Mouse (Mus musculus): ENCODE measurements around the gene Cd93. TPM values are rescaled to one million over a fixed set of nuclear protein-coding genes. Genes with fewer than 3 reads are reported as not detected.

Gene Cd93
- total RNA-seq, 2 experiments from 2014 or later, result 48.5 to 61.8 TPM

DNA sequence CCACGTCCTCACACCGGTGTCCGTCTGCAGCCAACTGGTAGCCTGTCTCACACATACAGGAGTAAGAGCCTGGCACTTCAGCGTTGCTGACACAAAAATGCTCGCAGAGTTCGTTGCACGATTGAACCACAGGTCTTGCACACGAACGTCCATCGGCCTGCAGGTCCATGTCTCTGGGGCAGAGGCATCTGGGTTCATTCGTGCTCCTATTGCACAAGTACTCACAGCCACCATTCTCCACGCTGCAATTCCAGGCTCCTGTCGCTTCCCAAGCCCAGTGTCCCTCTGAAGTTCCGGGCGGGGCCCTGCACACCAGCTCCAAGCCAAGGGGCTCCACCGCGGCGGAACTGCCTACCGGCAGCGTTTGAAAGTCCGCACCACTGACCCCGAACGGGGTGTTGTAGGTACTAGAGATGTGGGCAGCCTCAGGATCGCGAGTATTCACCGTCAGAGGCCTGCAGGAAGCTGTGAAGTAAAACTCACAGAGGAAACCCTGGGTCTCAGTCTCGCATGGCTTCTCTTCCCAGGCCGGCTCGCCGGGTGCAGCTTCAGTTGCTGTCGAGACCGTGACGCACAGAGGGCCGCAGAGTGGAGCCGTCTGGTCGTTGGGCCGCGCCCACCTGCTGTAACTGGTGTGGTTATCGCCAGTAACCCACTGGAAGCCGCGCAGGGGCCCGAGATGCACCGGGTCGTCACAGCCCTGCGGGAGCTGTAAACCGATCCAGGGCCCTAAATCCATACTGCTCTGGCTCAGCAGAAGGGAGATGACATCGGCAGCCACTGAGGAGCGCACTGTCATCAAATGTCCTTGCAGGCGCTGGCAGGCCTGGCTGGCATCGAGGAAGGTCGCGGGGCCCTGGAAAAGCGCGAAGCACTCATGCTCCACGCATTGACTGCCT, 36.1 kb downstream of the Cd93 start:
- peak; percentile 43 for ATAC-seq (ENCODE audit: poor library complexity, severe bottlenecking)

DNA sequence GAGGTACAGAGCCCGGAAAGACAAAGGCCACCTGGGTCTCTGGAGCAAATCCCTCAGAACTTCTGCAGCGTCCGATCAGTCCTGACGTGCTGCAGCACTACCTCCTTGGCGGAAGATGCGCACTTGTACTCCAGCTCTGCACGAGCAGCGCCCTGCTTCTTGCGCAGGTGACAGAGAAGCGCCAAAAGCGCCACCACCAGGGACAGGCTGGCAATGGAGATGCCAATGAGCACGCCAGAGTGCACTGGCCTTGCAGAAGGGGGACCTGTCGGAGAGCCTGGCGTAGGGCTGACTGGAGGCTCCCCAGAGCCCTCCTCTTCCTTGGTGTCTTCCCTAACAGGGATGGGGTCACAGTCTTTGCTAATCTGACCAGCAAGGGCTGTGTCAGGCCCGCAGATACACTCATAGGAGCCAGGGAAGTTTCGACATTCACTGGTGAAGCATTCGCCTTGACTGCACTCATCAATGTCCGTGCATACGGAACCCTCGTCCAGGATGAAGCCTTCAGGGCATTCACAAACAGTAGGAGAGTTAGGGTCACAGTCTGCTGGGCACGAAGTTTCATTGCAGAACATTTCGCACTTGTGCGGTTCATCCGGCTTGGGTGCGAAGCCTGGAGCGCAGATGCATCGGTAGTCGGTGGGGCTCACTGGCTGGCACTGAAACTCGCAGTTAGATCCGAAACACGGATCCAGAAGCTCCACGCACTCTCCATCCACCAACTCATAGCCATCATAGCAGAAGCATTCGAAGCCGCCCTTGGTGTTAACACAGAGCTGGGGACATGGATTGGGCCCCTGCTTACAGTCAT, 37.0 kb downstream of the Cd93 start:
- peak; percentile 39 for ATAC-seq (ENCODE audit: poor library complexity, severe bottlenecking)

DNA sequence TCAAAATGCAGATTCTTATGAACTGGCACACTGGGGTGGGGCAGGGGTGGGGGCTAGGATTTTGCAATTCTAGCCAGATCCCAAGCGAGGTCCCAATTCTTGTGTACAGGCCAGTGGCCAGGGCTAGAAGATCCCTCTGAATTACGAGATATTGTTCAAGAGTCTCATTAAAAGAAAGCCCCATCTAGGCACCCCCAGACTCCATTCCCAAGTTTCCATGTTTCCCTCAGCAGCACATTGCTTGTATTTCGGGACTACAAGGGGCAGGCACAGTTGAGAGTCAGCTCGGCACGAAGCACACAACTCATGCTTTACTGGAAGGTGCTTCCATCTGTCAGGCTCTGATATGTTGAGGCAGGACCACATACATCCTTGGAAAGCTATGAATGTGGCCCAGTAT, 38.5 kb downstream of the Cd93 start:
- no peak for ATAC-seq (ENCODE audit: poor library complexity, severe bottlenecking)

DNA sequence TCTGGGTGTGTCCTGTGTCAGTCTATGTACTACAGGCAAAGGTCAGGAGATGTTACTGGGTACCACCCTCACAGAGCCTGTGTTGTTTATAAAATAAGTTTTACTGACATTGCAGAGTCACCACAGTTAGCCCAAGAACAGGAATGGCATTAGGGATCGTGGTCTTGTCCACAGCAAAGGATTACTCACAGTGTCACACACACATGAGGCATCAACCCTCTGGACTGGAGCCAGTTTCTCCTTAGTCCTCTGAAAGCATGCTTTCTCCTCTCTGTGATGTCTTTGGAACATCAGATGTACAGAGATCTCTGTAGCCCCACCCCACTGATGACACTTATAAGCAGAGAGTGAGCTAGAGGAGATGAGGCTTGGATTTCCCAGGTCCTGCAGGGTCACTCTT, 41.1 kb downstream of the Cd93 start:
- ATAC-seq (ENCODE audit: poor library complexity, severe bottlenecking), result no peak

DNA sequence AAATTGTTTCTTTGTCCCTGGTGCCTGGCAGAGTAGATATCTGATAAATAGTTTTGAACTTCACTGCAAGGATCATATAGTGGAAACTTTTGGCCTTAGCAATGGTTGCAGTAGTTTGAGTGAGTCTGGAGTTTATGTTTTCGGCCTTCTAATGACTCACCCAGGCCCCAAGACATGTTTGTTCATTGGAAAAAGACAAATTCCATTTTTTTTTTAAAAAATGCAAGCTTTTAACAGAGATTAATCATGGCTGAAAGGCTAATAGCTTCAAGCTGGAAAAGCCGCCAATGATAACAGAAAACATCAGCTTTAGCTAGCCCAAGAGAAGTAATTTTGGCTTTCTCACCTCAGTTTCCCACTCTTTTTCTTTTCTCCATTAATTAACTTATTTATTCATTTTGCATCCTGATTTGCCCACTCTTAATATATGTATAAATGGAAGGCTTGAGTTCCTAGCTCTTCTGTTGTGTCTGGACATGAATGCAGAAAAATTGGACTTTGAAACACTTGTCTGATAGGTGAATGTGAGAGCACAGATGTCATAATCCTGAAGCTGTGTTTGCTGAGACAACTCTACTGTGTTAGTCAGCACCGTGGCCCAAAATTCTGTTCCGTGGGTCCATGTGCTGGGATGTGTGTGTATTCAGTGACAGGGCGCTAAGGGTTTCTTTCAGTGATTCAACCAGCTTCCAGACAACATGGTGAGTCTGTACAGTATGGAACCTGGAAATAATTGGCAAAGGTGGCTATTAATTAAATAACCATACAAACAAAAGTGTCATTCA, 44.3 kb downstream of the Cd93 start:
- ATAC-seq (ENCODE audit: poor library complexity, severe bottlenecking), result no peak

DNA sequence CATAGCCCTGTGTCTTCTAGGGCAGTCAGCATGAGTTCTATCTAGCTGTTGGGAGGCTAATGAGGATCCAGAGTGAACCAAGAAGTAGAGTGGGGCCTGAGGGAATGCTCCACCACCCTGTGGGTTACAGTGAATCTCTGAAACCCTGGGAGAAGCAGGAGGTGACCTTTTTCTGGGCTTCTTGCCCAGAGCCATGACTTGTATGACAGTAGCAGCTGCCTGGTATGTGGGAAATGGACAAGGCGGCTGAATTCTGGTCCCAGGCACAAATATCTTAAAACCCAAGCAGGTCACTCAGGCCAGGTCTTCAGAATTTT, 45.6 kb downstream of the Cd93 start:
- peak; percentile 0; the same call in 1 of the 2 replicates for ATAC-seq (ENCODE audit: poor library complexity, severe bottlenecking)

DNA sequence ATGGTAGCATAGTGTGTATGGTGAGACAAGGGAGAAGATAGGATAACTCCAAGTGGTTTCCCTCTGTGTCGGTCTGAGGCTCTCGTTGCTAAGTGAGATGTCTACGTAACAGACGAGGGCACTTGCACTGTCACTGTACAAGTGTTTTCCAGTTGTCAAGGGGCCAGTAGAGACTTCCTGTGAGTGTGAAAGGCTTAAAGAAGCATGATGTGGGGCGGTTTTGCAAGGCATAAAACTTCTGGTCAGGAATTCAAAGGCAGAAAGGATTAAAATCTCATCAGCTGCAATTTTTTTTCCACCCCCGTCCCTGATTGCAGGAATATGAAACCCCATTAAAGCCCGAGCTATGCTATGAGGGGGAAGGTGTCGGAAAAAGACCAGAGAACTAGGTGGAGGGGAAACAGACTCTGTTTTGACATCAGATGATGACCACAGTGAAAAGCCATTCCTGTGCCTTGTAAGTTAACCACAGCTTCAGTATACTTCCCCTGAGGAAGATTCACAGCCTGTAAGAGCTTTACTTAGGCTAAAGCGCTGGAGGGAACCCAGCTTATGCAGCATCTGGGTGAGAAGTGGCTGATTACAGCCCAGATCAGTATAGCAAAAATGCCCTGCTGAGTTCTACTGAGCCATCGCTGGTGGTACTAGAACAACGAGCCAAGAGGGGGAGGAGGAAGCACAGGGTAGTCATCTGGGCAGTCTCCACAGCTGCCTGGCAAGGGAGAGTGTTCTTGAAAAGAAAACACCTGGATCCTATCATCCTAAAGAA, 46.2 kb downstream of the Cd93 start:
- peak; percentile 59 for ATAC-seq (ENCODE audit: poor library complexity, severe bottlenecking)

DNA sequence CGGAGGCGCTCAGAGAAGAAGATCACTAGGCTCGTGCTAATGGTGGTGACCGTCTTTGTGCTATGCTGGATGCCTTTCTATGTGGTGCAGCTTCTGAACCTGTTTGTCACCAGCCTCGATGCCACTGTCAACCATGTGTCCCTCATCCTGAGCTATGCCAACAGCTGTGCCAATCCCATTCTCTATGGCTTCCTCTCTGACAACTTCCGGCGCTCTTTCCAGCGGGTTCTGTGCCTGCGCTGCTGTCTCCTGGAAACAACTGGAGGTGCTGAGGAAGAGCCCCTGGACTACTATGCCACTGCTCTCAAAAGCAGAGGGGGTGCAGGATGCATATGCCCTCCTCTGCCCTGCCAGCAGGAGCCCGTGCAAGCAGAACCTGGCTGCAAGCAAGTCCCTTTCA, 47.2 kb downstream of the Cd93 start:
- ATAC-seq (ENCODE audit: poor library complexity, severe bottlenecking), result no peak

DNA sequence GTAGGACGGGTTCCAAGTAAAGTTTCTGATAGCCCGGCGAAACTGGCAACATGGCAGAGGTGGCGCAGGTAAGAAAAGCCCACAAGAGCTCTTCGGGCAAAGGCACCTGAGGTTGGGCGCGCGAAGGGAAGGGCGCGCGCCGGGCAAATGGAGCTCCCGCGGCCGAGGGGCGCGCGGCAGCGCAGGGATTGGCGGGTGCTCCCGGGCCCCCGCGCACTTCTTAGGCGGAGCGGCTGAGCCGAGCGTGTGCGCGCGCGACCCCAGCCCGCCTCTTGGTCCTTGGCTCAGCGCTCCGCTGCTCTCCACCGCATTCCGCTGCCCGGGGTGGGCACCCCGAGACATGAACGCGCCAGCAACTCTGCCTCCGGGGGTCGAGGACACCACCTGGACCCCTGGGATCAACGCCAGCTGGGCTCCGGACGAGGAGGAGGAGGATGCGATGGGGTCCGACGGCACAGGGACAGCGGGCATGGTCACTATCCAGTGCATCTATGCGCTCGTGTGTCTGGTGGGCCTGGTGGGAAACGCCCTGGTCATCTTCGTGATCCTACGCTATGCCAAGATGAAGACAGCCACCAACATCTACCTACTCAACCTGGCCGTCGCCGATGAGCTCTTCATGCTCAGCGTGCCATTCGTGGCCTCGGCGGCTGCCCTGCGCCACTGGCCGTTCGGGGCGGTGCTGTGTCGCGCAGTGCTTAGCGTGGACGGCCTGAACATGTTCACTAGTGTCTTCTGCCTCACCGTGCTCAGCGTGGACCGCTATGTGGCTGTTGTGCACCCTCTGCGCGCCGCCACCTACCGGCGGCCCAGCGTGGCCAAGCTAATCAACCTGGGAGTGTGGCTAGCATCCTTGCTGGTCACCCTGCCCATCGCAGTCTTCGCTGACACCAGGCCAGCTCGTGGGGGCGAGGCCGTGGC, 48.0 kb downstream of the Cd93 start, which contains the start of gene Sstr4:
Gene Sstr4, plus strand, starts transcription at position 214 of the 921 bp plus-strand sequence.
- ATAC-seq (ENCODE audit: poor library complexity, severe bottlenecking), result peak; percentile 58

DNA sequence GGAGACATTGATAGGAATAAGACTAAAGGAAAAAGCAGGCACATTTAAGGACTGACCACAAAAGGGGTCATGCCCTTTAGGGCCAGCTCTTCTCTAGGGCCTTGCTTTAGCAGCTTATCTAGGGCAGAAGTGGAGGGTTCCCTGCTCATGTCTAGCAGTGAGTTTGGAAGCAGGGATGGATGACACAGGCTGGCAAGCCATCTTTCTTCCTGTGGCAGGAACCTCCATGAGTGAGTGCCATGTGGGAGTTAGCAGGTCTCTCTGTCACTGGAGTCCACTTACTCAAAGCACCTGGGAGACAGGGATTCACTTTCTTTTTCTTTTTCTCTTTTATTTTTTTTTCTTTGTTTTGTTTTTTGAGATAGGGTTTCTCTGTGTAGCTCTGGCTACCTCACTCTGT, 49.5 kb downstream of the Cd93 start:
- ATAC-seq (ENCODE audit: poor library complexity, severe bottlenecking), result no peak

DNA sequence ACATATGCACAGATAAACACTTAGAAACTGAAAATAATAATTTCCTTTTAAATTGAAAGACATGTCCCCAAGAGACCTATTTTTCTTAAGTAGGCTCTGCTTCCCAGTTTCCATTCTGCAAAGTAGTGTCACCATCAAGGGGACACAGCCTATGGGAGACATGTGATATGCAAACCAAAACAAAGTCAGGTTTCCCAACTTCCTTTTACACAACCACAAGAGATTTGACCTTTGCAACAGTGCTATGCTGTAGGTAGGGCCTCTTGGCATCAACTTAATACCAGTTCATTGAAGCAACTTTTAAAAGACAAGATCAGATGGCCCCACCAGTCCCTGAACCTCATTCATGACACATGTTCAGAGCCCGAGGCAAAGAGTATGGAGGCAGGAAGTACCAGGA, 50.2 kb downstream of the Cd93 start:
- ATAC-seq (ENCODE audit: poor library complexity, severe bottlenecking), result peak; percentile 55

DNA sequence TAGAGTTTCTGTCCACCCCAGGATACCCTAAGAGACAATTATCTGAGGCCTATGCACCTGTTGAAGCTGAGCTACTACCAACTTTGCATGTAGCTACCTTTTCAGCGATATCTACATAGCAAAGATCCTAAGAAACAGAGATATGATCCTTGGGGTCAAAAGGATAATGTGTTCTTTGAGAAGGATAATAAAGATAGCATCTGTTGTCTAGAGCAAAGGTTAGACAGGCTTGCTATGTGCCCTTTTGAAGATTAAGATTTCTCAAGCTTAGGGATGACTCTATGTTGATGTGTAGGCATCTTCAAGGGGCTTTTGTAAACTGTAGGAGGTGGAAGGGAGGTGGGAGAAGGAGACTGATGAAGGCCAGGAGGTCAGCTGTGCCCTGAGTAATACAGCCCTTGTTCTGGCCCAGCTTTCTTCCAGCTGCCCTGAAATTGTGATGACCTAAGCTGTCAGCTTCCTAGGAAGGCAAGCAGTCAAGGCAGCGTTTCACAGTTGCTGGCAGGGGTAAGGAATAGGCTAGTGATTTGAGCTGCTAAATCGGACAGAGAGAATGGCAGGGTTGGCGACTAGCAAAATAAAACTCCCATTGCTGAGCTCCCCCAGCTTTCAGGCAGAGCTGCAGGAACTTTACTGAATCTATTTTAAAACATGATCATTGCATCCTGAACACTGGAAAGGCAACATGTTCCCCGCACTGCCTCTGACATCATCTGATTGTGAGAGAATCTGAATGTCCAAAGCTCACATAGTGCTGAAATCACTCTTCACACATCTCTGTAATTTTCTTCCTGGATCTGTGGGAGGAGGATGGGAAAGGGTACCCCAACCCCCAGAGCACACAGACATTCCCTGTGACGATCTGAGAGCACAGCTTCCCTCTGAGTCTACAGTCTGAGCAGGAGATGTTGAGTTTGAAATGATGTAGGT, 55.4 kb downstream of the Cd93 start:
- no peak for ATAC-seq (ENCODE audit: poor library complexity, severe bottlenecking)

DNA sequence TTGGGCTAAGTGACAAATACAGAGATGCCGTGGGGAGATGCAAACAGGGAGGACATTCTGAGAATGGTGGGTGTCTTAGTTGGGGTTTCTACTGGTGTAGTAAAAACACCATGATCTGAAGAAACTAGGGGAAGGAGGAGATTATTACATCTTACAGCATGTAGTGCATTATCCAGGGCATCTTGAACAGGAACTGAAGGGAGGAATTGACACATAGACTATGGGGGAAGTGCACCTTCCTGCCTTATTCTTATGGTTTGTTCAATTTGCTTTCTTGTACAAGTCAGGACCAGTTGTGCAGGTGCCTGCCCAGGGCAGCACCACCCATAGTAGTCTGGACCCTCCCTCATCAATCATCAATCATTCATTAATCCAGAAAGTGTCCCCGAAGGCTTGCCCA, 56.4 kb downstream of the Cd93 start:
- ATAC-seq (ENCODE audit: poor library complexity, severe bottlenecking), result peak; percentile 84

Other genes with a start within 250 kb of the Cd93 start
- 0.80 TPM in 1 of 2 replicates, not detected in the other for gene Sstr4, start 48.2 kb downstream of the Cd93 start, total RNA-seq (2015)
- 1.5 TPM in 1 of 2 replicates, not detected in the other for gene Sstr4, start 48.2 kb downstream of the Cd93 start, total RNA-seq (2017)
- gene Thbd, start 35.4 kb downstream of the Cd93 start, total RNA-seq (2015), result 31.0 and 33.5 TPM in 2 replicates
- gene Thbd, start 35.4 kb downstream of the Cd93 start, total RNA-seq (2017), result 31.1 and 31.3 TPM in 2 replicates
- gene Nxt1, start 229.0 kb upstream of the Cd93 start, total RNA-seq (2015), result 66.4 and 80.3 TPM in 2 replicates
- gene Nxt1, start 229.0 kb upstream of the Cd93 start, total RNA-seq (2017), result 26.9 and 39.4 TPM in 2 replicates
- 10.7 and 14.5 TPM in 2 replicates for gene Gzf1, start 237.5 kb upstream of the Cd93 start, total RNA-seq (2015)
- gene Gzf1, start 237.5 kb upstream of the Cd93 start, total RNA-seq (2017), result 14.4 and 15.0 TPM in 2 replicates